Mouse (Mus musculus) liver, postnatal 0 days (tissue): ENCODE results near the gene Slc16a10.

Source experiments
- CTCF ChIP-seq: sonication (generic); IDR thresholded peaks from 2 replicates; pipeline ENCODE4 v1.5.1; 2016; ENCODE audit warnings: antibody characterized with exemption, low read depth
- EP300 ChIP-seq: IDR thresholded peaks from 2 replicates; pipeline ENCODE4 v1.6.1; 2016; ENCODE audit warnings: antibody characterized with exemption, low read depth, mild to moderate bottlenecking

DNA sequence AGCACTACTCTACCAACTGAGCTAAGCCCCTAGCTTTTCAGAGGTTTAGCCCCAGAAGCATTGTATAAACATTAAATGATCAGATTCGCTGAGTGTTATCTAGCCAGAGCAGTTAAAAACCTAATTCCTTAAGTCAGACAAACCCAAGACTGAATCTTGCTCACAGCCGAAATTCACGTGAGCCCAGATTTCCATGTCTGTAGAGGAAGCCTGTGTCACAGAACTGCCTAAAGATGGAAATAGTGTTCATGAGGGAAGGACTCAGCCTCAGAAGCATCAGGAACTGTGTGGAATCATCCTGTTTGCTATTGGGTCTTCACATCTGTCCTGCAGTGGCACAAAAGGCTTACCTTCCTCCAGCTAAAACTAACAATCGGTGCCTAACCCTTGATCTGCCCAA, 2.4 kb downstream of the Slc16a10 start:
- TF ChIP-seq CTCF (no peak), EP300 (no peak)
